Mouse (Mus musculus) lung, embryonic 16.5 days (tissue): Measurements from ENCODE around the gene Stat6. TPM values are rescaled to one million over a fixed set of nuclear protein-coding genes. Genes with fewer than 3 reads are reported as not detected.

ENCODE experiments used
- ATAC-seq: fragments of 200-750 bp; cut with Nextera tagmentation; 2 replicates; pipeline ENCODE4 v1.8.0; 2017; ENCODE audit warnings: low read depth, mild to moderate bottlenecking, moderate library complexity
- H3K27ac ChIP-seq: fragments of 300-500 bp; sonication (generic); 2 replicates; pipeline ENCODE4 v1.5.1; 2014; ENCODE audit warnings: mild to moderate bottlenecking, control low read depth, low read length
- H3K27me3 ChIP-seq: fragments of 300-500 bp; sonication (generic); 2 replicates; pipeline ENCODE4 v1.6.1; 2014; ENCODE audit warnings: low read depth, low read length, mixed read lengths; ENCODE audit not compliant: control insufficient read depth, insufficient read depth
- H3K36me3 ChIP-seq: fragments of 300-500 bp; sonication (generic); 2 replicates; pipeline ENCODE4 v1.6.1; 2014; ENCODE audit warnings: low read length; ENCODE audit not compliant: control insufficient read depth, insufficient read depth
- H3K4me1 ChIP-seq: fragments of 300-500 bp; sonication (generic); replicated peaks from 2 replicates; pipeline ENCODE4 v1.6.1; 2014; ENCODE audit warnings: low read length, mixed read lengths; ENCODE audit not compliant: control insufficient read depth, insufficient read depth
- H3K4me2 ChIP-seq: fragments of 300-500 bp; sonication (generic); 2 replicates; pipeline ENCODE4 v1.6.1; 2014; ENCODE audit warnings: low read depth, low read length, control low read depth
- H3K4me3 ChIP-seq: fragments of 300-500 bp; sonication (generic); 2 replicates; pipeline ENCODE4 v1.5.1; 2014; ENCODE audit warnings: mild to moderate bottlenecking, low read length, control low read depth
- H3K9ac ChIP-seq: fragments of 300-500 bp; sonication (generic); 2 replicates; pipeline ENCODE4 v1.6.1; 2014; ENCODE audit warnings: low read length, control low read depth
- H3K9me3 ChIP-seq: fragments of 300-500 bp; sonication (generic); 2 replicates; pipeline ENCODE4 v1.6.1; 2016; ENCODE audit warnings: low read length; ENCODE audit not compliant: control insufficient read depth
- WGBS: fragments of 180-500 bp; shearing (Covaris S2); extraction: QIAGEN DNeasy Blood & Tissue Kit; methylation state at CpG from one replicate; pipeline ENCODE4 v1.1.7; 2014; 5-methylcytosine and 5-hydroxymethylcytosine counted together
- polyA plus RNA-seq: library from polyadenylated mRNA; unstranded; fragments of >200 nt; fragmentation: Nextera tagmentation; extraction: Ambion mirVana; gene quantifications from 2 replicates; pipeline ENCODE4 v1.2.1, GENCODE M21; 2015

The Stat6 gene
- polyA plus RNA-seq, 1 experiment from 2014 or later, result 47.4 TPM

GRCm38 (mm10) chr10:127620406-127621190 is 22.2 kb upstream of the Stat6 start, which contains the start of gene Lrp1:
Gene Lrp1, minus strand, starts transcription at chr10:127621148.
- no peaks in the 10 kb centered on the region for H3K36me3 ChIP-seq
- peak within 1 kb of the TSS; percentile 78 for H3K9ac ChIP-seq
- no peaks in the 10 kb centered on the region for H3K9me3 ChIP-seq
- H3K27ac ChIP-seq, result peak within 1 kb of the TSS; percentile 99
- H3K4me2 ChIP-seq, result peak within 1 kb of the TSS; percentile 88
- peaks cover 36% of the 10 kb centered on the region for H3K4me1 ChIP-seq
- no peaks in the 10 kb centered on the region for H3K27me3 ChIP-seq
- peak; percentile 65 for ATAC-seq
- H3K4me3 ChIP-seq, result peak within 1 kb of the TSS; percentile 68
- WGBS, result under 1% methylated on average over 21 of the region's 32 CpGs

DNA sequence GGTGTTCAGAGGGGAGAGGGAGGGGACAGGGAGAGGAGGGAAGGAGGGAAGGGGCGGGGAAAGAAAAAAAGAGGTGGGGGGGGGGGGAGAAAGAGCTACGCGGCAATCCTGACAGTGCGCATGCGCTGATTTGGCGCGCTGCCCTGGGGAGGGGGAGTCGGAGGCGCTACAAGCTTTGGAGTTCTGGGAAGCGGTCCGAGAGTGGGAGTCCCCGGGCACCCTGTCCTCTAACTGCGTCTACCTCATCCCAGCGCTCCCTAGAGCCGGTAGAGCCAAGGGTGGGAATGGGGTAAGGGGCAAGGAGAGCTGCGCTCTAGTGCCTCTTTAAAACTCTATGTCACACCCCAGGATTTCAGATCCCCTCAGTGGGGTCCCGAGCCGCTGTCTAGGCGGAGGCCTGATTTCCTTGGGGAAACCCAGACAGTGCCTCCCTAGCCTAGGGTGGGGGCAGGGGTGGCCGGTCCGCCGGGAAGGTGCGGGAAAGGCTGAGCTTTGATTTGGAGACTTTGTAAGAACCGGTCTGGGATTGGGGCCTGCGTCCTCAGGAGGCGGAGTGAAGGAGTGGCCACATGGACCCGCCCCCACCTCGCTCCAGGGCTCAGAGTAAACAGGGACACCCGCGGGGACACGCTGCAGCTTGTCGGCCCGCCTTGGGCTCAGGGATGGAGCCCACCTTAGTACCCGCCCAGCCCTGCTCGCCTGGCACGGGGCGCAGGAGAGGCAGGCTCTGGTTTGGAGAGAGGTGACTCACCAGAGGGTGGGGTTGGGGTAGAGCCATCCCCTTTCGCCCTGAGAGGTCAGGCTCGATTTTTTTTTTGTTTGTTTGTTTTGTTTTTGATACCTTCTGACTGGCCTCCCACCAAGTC is 21.4 kb upstream of the Stat6 start:
- Histone ChIP-seq H3K4me2 (peak overlapping the region; percentile 88), H3K9me3 (no peaks in the 10 kb centered on the region; the same call in 1 of the 2 replicates), H3K27me3 (no peaks in the 10 kb centered on the region), H3K4me1 (peaks cover 28% of the 10 kb centered on the region), H3K27ac (peak overlapping the region; percentile 99), H3K9ac (peak overlapping the region; percentile 78), H3K4me3 (peak overlapping the region; percentile 68), H3K36me3 (no peaks in the 10 kb centered on the region)
- ATAC-seq, result peak; percentile 92
- WGBS, result under 1% methylated on average over 38 of the region's 39 CpGs

DNA sequence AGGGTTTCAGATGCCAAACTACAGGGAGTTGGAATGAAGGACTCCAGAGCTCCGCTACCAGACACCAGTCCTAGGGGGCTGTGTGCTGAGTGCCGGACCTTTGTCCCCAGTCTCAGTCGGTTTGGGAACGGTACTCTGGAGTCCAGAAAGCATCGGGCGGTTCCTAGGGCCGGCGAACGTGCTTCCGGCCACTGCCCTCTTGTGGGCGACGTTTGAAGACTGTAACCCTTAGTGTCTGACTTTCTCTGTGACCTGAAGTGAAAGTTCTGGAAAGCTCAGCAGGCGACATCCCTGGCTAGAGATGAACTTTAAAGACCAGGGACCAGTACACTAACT is 20.8 kb upstream of the Stat6 start:
- WGBS, result under 1% methylated on average over 13 of the region's 13 CpGs
- peak; percentile 41 for ATAC-seq

DNA sequence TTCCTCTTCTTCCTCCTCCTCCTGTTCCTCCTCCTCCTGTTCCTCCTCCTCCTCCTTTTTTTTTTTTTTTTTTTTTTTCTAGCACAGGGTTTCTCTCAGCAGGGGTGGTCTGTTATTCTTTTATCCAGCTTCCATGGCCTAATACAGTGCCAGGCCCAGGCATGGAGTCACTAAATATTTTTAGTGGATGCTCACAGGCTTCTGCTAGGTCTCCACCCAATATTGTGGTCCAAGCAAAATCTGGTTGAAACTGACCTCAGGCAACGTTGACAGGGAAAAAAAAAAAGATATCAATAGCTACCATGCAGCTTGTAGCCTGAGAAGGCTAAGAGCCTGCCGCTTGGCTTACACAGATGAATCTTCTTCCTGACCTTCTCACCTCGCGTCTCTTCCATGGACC is 20.1 kb upstream of the Stat6 start:
- no peak for ATAC-seq
- H3K9ac ChIP-seq, result no peak overlapping the region
- peaks cover 16% of the 10 kb centered on the region for H3K4me1 ChIP-seq
- peaks cover 4% of the 10 kb centered on the region; the same call in 1 of the 2 replicates for H3K9me3 ChIP-seq
- H3K4me3 ChIP-seq, result no peak overlapping the region
- 63% methylated on average over 4 of the region's 4 CpGs for WGBS
- no peak overlapping the region for H3K4me2 ChIP-seq
- H3K36me3 ChIP-seq, result no peaks in the 10 kb centered on the region
- no peaks in the 10 kb centered on the region for H3K27me3 ChIP-seq
- H3K27ac ChIP-seq, result peak overlapping the region; percentile 99; the same call in 1 of the 2 replicates

More for the DNA sequence above, 20.8 kb upstream of the Stat6 start:
- Histone ChIP-seq H3K36me3 (no peaks in the 10 kb centered on the region), H3K9me3 (peaks cover 4% of the 10 kb centered on the region; the same call in 1 of the 2 replicates), H3K27ac (peak overlapping the region; percentile 99), H3K9ac (peak overlapping the region; percentile 78), H3K4me1 (peaks cover 22% of the 10 kb centered on the region), H3K4me3 (peak overlapping the region; percentile 68), H3K4me2 (peak overlapping the region; percentile 88), H3K27me3 (no peaks in the 10 kb centered on the region)

- no peak overlapping the region for H3K4me3 ChIP-seq
- peaks cover 4% of the 10 kb centered on the region; the same call in 1 of the 2 replicates for H3K9me3 ChIP-seq
- H3K36me3 ChIP-seq, result no peaks in the 10 kb centered on the region
- ATAC-seq, result no peak
- H3K9ac ChIP-seq, result no peak overlapping the region
- no peak overlapping the region for H3K27ac ChIP-seq
- peaks cover 9% of the 10 kb centered on the region for H3K4me1 ChIP-seq
- no peak overlapping the region for H3K4me2 ChIP-seq
- 91% methylated on average over 6 of the region's 6 CpGs for WGBS
- H3K27me3 ChIP-seq, result no peaks in the 10 kb centered on the region
These were observed 19.2 kb upstream of the Stat6 start for GRCm38 (mm10) chr10:127623439-127624216.

GRCm38 (mm10) chr10:127626433-127626832 is 16.4 kb upstream of the Stat6 start:
- Histone ChIP-seq H3K9me3 (peaks cover 4% of the 10 kb centered on the region; the same call in 1 of the 2 replicates), H3K9ac (no peak overlapping the region), H3K27me3 (no peaks in the 10 kb centered on the region), H3K36me3 (no peaks in the 10 kb centered on the region), H3K4me1 (0 out of 2 replicates have a peak, but pooled peaks cover 3% of the 10 kb centered on the region), H3K4me3 (no peak overlapping the region), H3K4me2 (no peak overlapping the region), H3K27ac (no peak overlapping the region)
- 82% methylated on average over 3 of the region's 3 CpGs for WGBS
- ATAC-seq, result no peak

- WGBS, result 73% methylated on average over 10 of the region's 10 CpGs
These were observed 11.2 kb upstream of the Stat6 start for GRCm38 (mm10) chr10:127631261-127632214.

DNA sequence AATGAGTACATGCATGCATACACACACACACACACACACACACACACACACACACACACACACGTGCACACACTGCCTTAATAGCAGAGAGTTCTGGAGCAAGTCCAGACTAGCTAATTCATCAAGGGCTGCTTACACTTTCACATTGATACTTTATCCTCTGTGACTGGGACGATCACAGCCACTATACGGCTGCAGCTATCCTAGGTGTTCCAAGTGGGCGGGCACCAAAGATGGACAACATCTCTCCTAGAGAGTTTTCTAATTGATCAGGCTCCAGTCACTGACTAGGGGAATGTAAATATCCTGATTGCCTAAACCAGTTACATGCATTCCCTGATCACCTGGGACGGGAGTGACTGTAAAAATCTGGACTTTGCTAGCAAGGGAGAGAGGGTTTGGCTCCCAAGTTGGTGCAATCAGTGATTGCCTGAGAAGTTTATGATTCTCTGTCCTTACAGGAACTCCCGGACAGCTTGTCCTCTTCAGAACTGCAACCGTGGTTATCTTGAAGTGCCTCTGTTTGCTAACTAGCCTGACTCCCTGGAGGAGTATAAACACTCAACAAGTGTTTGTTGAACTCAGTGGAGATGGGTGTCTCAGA is 10.0 kb upstream of the Stat6 start:
- no peaks in the 10 kb centered on the region for H3K27me3 ChIP-seq
- no peak overlapping the region for H3K4me3 ChIP-seq
- H3K27ac ChIP-seq, result no peak overlapping the region
- H3K4me2 ChIP-seq, result no peak overlapping the region
- H3K4me1 ChIP-seq, result no peaks in the 10 kb centered on the region
- ATAC-seq, result no peak
- 26% methylated on average over 7 of the region's 7 CpGs for WGBS
- no peak overlapping the region for H3K9ac ChIP-seq
- H3K36me3 ChIP-seq, result no peaks in the 10 kb centered on the region
- no peaks in the 10 kb centered on the region for H3K9me3 ChIP-seq

More at GRCm38 (mm10) chr10:127631261-127632214, 11.2 kb upstream of the Stat6 start:
- no peak overlapping the region for H3K27ac ChIP-seq
- H3K9me3 ChIP-seq, result peaks cover 4% of the 10 kb centered on the region; the same call in 1 of the 2 replicates
- H3K27me3 ChIP-seq, result no peaks in the 10 kb centered on the region
- no peak overlapping the region for H3K4me3 ChIP-seq
- H3K9ac ChIP-seq, result no peak overlapping the region
- H3K4me1 ChIP-seq, result no peaks in the 10 kb centered on the region
- no peaks in the 10 kb centered on the region for H3K36me3 ChIP-seq
- no peak overlapping the region for H3K4me2 ChIP-seq
- no peak for ATAC-seq
